Mouse (Mus musculus): Measurements from ENCODE around the gene Olfr1423. TPM values are rescaled to one million over a fixed set of nuclear protein-coding genes. Genes with fewer than 3 reads are reported as not detected.
"Not testable (repeated sequence)": the region's sequence is repeated elsewhere in the genome, so short reads cannot be mapped to it uniquely, and the experiment has no call there.

The Olfr1423 gene
- total RNA-seq, 1 experiment from 2014 or later = not detected

DNA sequence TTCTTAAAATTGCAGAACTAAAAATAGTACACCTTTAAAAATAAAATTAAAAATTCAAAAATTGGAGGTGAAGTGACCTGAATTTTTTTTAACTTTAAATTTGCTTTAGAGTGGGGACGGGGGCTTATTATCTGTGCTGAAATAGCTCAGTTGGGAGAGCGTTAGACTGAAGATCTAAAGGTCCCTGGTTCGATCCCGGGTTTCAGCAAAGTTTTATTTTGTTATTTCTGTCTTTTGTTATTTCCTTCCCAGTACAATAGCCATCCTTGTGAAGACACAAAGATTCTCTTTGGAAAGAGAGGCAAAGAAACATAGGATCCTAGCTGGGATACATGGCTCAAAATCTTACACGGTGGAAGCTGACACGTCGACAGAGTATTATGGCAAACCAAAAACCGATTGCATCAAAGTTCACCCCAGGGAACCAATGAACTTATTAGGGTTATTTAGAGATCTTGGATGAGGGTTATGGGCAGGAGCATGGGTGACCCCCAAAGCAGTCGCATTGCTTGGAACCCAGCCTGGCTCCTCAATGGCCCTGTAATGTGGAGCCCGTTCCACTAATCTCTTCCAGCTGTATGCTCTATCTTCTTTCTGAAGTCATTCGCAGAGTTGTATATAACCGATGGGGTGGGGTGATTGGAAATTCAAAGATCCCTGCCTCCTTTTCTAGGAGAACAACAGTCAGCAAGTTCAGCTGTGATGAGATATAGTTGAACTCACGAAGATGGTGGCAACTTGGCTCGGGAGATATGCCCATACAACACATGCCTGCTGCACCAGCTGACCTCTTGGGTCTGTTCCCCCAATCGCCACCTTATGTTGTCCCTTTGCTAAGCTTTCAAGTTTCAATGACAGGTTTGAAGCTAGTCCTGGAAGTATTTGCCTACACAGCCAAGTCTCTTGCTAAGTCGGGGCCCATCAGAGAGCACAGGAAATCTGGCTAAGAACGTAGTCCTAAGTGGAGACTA lies 32.4 kb downstream of the Olfr1423 start:
- no peak for ATAC-seq (ENCODE audit: extremely low read depth, insufficient number of reproducible peaks, low FRiP score, poor library complexity, severe bottlenecking)

DNA sequence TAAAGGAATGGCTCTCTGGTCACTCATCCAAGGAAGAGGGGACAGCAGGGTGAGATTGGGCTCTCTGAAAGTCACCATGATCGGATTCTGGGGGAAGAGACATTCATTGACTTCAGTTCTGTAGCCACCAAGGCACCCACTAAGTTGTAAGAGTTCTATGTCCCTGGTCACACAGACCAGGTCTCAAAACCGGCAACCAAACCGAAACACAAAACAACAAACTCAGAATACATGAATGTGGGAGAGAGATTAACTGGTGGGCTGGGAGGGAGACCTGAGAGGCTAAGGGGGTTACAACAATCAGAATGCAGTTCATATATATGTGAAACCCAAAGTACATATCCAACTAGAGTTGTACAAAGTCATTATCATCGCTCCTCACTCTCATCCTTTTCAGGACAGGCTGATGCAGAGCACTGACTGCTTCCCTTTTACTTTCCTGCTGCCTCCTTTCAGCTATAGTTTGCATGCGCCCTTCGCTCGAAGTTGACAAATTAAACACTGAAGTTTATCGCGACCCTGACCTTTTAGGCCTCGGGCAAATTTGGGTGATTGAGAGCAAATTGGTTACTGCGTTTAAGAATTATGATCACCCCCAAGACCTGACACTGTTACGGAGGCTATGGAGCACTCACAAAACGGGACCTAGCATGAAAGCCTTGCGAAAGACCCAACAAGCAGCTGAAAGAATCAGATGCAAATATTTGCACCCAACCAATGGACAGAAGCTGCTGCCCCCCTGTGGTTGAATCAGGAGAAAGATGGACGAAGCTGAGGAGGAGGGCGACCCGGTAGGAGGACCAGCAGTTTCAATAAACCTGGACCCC lies 33.8 kb downstream of the Olfr1423 start:
- ATAC-seq (ENCODE audit: extremely low read depth, insufficient number of reproducible peaks, low FRiP score, poor library complexity, severe bottlenecking) = no peak

- ATAC-seq (ENCODE audit: extremely low read depth, insufficient number of reproducible peaks, low FRiP score, poor library complexity, severe bottlenecking) = no peak
Measured at GRCm38 (mm10) chr19:12006361-12006947, 34.7 kb downstream of the Olfr1423 start.

DNA sequence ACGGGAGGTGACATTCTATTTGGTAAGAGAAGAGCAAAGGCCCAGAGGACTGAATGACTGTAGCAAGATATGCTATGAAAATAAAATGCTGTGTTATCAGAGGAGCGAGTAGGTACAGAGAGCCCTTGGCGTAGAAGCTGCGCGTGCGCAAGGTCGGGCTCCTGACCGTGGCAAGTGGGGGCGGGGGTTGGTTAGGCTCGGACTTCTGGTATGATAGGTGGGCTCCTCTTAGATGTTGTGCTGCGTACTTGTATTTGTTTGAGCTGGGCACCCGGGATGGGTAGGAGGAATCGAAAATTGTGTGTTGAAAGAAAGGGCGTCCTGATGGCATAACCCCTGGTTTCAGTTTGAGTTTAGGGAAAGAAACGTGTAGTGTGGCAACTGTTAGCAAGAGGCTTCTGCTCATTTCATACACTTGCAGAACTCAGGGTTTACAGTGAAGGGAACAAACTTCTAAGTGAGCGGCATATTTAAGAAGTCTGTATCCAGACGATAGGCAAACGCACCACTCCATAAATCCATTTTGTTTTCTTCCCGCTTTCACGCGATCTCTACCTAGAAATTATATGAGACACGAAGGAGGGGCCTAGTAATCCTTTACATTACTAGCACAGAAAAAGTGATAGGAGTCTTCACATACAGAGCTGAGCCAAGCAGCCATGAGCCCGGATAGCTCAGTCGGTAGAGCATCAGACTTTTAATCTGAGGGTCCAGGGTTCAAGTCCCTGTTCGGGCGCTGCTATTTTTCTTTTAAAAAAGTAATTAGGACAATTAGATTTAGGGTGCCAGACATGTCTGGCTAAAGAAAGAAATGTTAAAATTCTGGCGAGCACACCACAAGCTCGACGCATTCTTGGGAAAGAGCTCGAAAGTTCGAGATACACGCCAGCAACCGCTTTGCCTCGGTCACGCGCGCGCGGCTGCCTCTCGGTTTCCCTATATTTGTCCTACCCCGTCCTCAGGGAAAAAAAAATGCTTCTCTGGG lies 35.4 kb downstream of the Olfr1423 start:
- peak; percentile 34 for ATAC-seq (ENCODE audit: extremely low read depth, insufficient number of reproducible peaks, low FRiP score, poor library complexity, severe bottlenecking)

DNA sequence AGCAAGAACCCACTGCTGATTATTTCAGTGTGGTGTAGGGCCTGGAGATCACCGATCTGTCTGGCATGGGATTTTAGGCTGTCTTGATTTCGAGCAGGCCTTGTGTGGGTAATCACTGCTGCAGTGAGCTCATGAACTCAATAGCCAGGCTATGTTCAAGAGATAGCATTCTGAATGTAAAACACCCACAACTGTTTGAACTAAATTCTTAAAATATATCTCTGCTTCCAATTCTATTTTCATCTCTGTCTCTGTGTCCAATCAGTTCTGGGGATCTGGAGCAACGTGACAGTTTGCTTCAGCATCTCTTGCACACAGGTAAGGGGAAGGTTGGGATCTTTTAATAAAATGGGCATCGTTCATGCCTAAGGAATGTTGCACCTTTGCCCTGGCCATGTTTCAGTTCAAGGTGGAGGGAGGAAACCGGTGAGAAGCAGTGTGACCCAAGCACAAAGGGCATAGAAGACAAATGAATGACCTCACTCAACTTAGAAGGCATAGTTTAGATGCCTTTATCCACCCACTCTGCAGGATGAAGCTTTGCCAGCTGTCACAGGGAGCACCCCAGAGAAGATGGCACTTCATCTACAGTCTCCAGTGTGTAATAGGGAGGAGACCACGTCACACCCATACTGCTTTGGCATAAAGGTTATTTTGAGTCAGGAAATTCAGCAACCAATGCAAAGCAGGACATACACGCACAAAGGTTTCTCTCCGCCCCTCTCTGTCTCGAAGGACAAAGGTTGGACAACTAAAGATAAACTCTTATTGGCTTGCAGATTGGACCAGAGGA lies 36.7 kb downstream of the Olfr1423 start:
- no peak for ATAC-seq (ENCODE audit: extremely low read depth, insufficient number of reproducible peaks, low FRiP score, poor library complexity, severe bottlenecking)

DNA sequence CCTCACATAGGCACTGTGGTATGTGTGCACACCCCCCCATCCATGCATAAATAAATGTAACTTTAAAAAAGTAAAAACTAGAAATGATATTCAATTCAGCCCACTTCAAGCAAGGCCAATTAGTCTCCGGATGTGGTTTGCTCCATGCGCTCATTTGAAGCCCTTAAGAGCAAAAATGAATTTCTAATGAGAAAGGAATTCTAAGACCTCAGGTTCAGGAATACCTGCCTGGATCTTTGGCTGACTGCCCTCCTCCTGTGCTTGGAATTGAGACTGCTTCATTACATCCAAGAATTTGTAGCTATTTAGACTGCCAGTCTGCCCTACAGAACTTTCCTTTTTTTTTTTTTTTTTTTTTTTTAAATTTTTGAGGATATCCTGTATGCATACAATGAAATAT lies 37.5 kb downstream of the Olfr1423 start:
- ATAC-seq (ENCODE audit: extremely low read depth, insufficient number of reproducible peaks, low FRiP score, poor library complexity, severe bottlenecking) = no peak

GRCm38 (mm10) chr19:12002791-12003190 lies 38.3 kb downstream of the Olfr1423 start:
- no peak for ATAC-seq (ENCODE audit: extremely low read depth, insufficient number of reproducible peaks, low FRiP score, poor library complexity, severe bottlenecking)

DNA sequence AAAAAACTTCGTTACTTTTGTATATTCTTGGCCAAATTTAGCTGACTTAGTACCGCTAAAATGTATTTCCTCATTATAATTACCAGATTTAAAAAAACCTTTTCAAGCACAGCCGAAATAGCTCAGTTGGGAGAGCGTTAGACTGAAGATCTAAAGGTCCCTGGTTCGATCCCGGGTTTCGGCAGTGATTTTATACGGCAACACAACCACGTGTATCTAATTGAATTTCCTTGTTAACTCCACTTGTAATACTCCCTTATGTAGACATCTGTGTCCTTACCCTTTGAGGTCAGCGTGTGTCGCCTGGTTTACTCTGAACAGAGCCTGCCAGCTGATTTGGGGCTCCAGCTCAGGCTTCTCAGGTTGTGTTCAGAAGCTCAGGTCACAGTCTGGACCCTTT lies 39.0 kb downstream of the Olfr1423 start:
- peak; percentile 37; the same call in 1 of the 2 replicates for ATAC-seq (ENCODE audit: extremely low read depth, insufficient number of reproducible peaks, low FRiP score, poor library complexity, severe bottlenecking)

- no peak for ATAC-seq (ENCODE audit: extremely low read depth, insufficient number of reproducible peaks, low FRiP score, poor library complexity, severe bottlenecking)
Measured at GRCm38 (mm10) chr19:12001686-12002085, 39.4 kb downstream of the Olfr1423 start.

- ATAC-seq (ENCODE audit: extremely low read depth, insufficient number of reproducible peaks, low FRiP score, poor library complexity, severe bottlenecking) = no peak
Measured at GRCm38 (mm10) chr19:11995722-11996448, 45.2 kb downstream of the Olfr1423 start.

DNA sequence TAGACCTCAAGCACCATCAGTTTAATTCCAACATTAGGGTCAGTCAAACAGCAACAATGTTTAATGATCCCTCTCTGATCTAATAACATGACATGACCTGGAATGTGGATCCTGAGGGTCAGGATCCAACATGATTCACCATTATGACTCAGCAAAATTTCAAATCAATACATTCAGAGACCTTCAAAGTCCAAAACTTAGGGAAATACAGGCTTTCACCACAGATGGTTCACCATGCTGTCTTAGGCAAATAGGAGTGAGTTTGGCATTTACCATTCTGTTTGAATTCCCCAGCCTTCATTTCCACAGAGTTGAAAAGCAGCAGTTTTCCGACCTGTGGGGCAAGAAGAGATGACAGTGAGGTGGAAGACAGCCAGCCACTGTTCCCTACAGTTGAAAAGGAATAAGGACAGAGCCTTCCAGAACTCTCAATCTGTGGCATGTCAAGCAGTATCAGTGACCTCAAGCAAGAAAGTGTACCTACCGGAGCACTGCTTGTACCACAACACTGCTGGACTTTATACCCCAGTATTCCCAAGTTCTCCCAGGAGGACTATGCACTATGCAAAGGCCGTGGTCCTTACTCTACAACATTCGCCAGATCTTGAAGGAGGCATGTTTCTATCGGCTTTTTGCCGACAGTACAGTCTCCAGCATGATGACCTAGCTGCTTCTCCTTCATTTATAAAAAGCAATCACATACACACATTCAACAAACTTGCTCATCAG lies 46.2 kb downstream of the Olfr1423 start:
- no peak for ATAC-seq (ENCODE audit: extremely low read depth, insufficient number of reproducible peaks, low FRiP score, poor library complexity, severe bottlenecking)

GRCm38 (mm10) chr19:11992441-11993029 lies 48.6 kb downstream of the Olfr1423 start:
- ATAC-seq (ENCODE audit: extremely low read depth, insufficient number of reproducible peaks, low FRiP score, poor library complexity, severe bottlenecking) = no peak

GRCm38 (mm10) chr19:11992034-11992433 lies 49.1 kb downstream of the Olfr1423 start:
- ATAC-seq (ENCODE audit: extremely low read depth, insufficient number of reproducible peaks, low FRiP score, poor library complexity, severe bottlenecking) = no peak

DNA sequence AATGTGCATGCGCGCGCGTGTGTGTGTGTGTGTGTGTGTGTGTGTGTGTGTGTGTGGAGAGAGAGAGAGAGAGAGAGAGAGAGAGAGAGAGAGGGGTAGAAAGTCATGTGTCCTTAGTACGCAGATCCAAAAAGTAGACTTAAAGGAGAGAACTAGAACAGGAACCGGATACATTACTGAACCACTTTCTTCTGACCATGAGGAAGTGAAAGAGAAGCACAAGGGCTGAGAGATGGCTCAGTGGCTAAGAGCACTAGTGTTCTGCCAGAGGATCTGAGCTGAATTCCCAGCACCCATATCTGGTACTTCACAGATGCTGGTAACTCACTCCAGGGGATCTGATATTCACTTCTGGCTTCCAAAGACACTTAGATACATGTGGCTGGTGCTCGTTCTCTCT lies 51.8 kb downstream of the Olfr1423 start:
- ATAC-seq (ENCODE audit: extremely low read depth, insufficient number of reproducible peaks, low FRiP score, poor library complexity, severe bottlenecking) = peak; percentile 66; the same call in 1 of the 2 replicates

DNA sequence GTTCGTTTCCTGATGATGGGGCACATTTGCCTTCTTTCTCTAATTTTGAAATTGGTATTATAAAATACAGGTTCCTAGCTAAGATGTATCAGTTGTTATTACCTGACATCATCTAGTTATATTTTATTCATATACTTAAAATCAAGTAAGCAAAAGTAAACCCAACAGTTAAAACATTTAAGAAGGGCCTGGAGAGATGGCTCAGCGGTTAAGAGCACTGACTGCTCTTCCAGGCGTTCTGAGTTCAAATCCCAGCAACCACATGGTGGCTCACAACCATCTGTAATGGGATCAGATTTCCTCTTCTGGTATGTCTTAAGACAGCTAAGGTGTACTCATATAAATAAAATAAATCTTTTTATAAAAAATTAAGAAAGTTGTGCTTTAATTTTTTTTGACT lies 53.3 kb downstream of the Olfr1423 start:
- ATAC-seq (ENCODE audit: extremely low read depth, insufficient number of reproducible peaks, low FRiP score, poor library complexity, severe bottlenecking) = no peak

GRCm38 (mm10) chr19:11984614-11985013 lies 56.5 kb downstream of the Olfr1423 start:
- not testable (repeated sequence) for ATAC-seq (ENCODE audit: extremely low read depth, insufficient number of reproducible peaks, low FRiP score, poor library complexity, severe bottlenecking)

Measured in neutrophil, adult 5-6 weeks (primary cell).